Mouse (Mus musculus) skeletal muscle tissue, adult 2 months (tissue): ENCODE results near the gene Pigb.
"Not testable (repeated sequence)": the region's sequence is repeated elsewhere in the genome, so short reads cannot be mapped to it uniquely, and the experiment has no call there.

ENCODE experiments used
- DNase-seq: peaks from one replicate; pipeline ENCODE4 v3.0.0-alpha.2; 2012; ENCODE audit warnings: low read depth, low spot score

Pigb gene

GRCm38 (mm10) chr9:73040080-73040479, at the start of gene Pigb:
TSS of gene Pigb (minus strand) at chr9:73040378.
- DNase-seq: no peak

DNA sequence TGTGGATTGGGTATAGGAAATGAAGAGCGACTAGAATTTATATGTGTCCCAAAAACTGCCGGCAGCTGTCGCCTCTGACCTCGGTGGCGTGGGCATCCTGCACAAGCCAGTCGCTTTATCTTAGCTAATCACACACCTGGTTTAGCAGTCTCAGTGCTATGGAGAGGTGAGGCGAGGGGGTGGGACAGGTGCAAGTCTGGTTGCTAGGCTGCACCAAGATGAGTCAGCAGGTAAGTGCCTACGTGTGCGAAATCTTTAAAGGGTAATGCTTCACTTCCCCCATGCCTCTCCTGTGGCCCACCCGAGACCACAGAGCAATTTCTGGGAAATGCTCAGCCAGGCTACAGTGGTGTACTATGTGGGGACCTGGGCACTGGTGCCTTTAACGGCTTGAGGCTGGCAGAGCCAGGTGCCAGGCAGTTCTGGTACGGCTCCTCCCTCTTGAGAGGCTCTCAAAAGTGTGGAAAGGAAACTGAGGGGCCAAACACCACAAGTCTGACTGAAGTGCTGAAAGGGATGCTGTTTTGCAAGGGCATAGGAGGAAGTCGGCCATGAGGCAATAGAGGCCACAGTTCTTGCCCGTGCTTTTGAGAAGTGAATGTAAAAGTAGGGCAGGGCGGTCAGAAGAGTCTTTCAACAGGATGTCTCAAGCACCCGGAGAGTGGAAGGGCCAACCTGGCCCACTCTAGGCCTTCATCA, 49.2 kb upstream of the Pigb start:
- no peak for DNase-seq

GRCm38 (mm10) chr9:73087581-73087980, 47.4 kb upstream of the Pigb start:
- DNase-seq: no peak

GRCm38 (mm10) chr9:73087121-73087520, 46.9 kb upstream of the Pigb start:
- no peak for DNase-seq

DNA sequence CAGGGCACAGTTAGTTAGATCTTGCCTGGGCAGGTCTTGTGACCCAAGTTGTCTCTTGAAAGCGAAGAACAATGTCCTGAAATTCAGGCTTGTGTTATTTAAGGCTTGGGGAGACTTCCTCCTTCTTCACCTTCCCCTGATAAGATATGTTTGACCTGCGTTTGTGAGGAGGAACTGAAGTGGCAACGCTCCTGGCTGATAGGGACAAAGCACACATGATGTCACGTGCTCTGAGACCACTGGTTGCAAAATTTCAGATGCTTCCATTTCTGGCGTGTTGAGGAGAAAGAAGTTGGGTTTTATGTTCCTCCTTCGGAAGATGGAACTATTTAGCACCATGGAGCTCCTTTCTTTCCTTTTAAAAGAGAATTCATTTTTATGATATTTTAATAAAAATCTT, 45.7 kb upstream of the Pigb start:
- DNase-seq: no peak

GRCm38 (mm10) chr9:73083956-73084355, 43.8 kb upstream of the Pigb start:
- DNase-seq: no peak

DNA sequence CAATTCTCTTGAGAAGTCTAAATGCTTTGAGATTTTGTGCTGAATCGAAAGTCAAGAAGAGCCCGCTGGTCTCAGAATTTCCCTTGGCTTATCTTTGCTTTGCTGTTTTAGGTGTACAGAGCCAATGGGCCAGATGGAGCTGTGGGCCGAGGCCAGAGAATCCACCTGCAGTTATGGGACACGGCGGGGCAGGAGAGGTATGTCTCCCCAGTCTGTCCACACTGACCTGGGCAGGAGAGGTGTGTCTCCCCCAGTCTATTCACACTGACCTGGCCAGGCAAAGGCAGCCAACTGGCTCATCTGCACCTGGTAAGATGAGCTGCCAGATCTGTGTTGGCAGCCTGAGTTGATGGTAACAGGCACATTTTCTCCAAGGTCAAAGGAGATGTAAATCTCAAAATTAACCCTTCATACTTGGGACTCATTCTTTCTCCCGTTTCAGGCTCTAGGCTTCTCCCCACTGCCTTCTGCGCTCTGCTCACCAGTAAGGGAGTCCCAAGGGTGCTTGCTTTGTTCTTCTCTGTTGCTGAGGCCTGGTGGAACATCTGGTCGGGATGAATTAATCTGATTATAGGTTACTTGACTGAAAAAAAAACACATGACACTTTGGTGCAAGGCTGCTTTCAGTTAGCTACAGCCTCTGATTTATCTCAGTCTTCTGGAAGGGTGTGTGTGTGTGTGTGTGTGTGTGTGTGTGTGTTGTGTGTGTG, 42.3 kb upstream of the Pigb start:
- no peak for DNase-seq

GRCm38 (mm10) chr9:73079801-73080325, 39.7 kb upstream of the Pigb start:
- DNase-seq: no peak

GRCm38 (mm10) chr9:73079349-73079748, 39.2 kb upstream of the Pigb start:
- DNase-seq: not testable (repeated sequence)

DNA sequence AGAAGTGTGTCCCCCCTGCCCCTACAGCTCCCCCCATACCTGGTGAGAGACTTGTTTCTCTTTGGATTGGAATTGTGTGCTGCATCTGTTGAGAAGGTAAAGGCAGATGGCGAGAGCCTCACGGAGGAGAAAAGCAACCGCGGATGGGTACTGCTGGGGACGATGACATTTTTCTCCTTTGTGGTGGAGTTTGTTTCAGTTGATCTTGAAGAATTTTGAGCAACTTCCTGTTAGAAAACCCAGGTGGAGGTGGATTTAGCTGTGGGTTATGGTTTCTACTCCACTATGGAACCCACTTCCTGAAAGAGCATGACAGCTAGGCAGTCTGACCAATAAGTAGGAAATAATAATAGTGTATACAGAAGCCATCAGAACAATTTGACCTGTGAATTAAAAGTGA, 33.0 kb upstream of the Pigb start:
- DNase-seq: no peak

GRCm38 (mm10) chr9:73072426-73072825, 32.2 kb upstream of the Pigb start:
- DNase-seq: no peak

DNA sequence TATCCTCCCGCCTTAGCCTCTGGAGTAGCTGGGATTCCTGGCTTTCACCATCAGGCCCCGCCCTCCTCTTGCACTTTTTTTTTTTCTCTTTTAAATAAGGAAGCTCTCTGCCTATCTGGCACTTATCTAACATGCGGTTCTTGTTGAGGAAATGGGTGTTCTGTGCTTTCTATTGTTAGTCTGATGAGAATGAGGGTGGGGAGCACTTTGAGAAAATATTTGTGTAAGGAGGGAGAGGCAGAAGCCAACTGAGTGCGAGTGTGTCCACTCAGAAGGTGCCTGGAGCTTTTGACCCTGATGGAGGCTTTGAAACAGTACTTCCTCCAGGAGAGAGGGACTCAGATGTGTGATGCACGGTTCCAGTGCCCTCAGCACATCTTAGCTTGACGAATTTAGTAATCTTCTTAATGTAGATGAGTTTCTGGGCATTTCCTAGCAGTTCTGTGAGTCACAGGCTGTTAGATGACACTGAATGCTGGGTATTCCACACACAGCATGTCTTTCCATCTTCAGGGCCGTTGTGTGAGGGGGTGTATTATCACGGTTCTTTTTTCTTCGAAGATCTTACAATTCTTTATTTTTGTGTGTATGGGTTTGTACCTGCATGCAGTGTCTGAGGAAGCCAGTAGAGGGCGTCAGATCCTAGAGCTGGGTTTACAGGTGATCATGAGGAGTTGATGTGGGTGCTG, 30.9 kb upstream of the Pigb start:
- DNase-seq: no peak

DNA sequence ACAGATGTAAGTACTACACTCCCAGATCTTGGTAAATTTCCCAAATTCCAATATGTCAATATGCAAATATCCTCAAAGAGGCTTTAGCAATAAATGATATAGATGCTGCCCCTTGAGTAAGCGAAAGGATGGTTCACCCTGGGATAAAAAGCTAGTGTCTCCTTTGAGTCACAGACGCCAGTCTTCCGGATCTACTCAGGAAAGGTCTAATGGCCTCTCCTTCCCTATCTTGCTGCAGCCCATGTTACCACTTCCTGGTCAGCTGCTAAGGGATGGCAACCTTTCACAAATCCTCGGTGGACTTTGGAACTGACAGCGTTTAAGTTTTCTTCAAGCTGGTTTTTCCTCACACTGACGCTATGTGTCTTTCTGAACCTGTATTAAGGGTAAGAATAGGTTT, 28.5 kb upstream of the Pigb start:
- no peak for DNase-seq

DNA sequence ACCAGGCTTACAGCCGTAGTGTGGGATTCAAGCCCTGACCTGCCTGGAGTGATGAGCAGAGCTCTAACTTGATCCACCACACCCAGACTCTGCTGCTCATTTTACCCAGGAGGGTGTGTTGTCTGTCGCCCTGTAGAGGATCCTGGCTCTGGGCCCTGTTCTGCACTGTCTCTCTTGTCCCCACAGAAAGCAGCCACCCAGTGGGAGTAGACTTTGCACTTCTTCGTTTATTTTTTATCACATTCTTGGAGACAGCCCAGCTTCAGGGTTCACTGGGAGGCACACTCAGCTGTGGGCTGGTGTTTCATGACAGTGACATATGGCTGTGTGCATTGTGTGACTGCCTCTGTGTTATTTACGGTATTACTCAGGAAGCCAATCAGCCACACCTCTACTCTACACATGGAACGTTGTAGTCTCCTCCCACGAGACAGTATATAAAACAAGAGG, 28.1 kb upstream of the Pigb start:
- DNase-seq: no peak

DNA sequence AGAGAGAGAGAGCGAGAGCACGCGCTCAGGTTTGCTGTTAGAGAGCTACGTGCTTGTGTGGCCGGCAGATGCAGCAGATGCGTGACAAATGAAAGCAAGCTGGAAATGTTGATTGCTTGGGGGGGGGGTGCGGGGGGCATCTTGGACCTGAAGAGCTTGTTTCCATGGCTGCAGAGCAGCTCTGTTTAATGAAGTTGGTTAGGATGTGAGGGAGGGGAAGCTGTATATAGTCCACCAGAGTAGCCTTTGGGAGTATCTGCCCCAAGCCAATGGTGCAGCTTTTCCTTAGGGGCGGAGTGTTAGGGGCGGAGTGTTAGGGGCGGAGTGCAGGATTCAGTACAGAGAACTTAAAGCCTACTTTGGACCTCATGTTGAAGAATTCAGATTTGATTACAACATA, 26.9 kb upstream of the Pigb start:
- no peak for DNase-seq

DNA sequence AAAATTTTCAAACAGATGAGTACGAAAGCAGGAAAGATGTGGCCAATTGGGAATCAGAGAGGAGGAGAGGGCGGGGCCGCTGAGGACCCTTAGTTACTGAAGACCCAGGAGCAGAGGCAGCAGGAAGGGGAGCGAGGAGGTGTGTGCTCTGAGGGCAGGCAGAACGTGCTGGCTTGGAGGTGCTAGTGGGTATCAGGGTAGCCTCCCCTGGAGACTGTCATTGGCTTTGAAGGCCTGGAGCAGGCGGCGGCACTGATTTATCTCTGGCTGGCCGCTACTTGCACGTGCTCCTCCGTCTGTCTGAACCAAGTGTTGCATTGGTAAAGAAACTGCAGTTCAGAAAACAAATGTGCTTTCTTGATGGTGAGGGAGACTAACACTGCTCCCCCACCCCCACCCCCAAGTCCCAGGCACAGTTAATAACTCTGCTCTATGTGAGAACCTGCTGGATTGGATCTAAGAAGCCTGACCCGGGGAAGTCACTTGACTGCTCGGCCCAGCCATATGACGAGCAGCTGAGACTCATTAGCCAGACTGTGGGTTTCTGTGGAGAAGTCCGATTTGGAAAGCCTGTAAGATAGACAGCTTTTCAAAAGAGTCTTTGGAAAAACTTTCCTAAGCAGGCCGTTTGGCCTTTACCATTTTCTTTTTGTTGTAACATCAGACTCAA, 23.6 kb upstream of the Pigb start:
- no peak for DNase-seq

DNA sequence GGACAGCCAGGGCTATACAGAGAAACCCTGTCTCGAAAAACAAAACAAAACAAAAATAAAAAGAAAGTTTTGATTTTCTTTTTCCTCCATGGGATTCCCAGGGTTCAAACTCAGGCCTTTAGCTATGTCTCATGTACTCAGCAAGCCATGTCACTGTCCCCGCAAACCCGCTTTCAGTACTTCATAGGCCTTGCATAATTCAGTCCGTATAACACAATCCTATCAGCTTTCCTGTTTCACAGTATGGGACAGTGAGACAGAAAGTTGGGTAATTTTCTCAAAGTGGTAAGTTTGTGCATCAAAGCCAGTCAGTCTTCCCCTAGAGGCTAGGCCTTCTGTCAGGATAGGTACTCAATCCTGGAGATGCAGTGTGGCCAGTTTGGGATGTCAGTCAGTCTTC, 19.0 kb upstream of the Pigb start:
- no peak for DNase-seq

- DNase-seq: no peak
Measured at GRCm38 (mm10) chr9:73055441-73055911, 15.3 kb upstream of the Pigb start.

- DNase-seq: no peak
Measured at GRCm38 (mm10) chr9:73050606-73051005, 10.4 kb upstream of the Pigb start.

DNA sequence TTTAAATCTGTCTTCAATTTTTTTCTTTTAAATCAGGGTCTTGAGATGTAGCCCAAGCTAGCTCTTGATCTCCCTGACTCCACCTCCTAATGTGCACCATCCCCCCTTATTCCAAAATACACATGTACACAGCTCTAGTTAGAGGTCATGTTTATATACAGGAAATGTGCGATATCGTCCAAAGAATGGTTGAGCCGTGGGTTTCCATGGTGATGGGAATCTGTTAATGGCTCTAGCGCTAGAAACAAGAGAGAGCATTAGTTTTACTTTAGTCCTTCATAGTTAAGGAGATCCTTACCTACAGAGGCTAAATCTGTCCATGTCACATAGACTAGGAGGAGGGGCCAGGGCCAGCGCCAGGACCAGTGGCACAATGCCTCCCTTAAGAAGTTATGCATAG, 9.7 kb upstream of the Pigb start:
- no peak for DNase-seq

DNA sequence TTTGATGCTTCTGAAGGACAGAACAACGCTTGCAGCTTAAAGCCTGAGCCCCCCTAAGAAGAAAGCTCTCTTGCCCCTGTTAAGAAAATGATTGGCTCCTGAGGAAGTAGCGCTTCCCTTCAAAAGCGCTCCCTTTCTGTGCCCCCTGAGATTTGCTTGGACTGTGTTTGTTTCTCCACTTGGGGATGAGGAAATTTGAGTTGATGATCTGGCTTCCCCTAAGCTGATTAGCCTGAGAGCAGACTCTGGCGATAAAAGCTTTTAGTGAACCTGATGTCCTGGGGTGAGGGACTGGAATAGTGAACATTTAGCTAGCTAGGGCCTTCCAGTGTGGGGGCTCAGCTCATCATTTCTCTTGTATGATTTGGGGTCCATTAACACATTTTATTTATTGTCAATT, 8.7 kb upstream of the Pigb start:
- no peak for DNase-seq

GRCm38 (mm10) chr9:73047906-73048305, 7.7 kb upstream of the Pigb start:
- no peak for DNase-seq
